Mouse (Mus musculus): ENCODE data around the gene Ephb2. TPM values are rescaled to one million over a fixed set of nuclear protein-coding genes. Genes with fewer than 3 reads are reported as not detected.

Ephb2 gene
- polyA plus RNA-seq, 1 experiment = 4.6 TPM

- no peak for DNase-seq
- H3K4me1 ChIP-seq (ENCODE audit: control insufficient read depth, insufficient read depth, low read length) = no peaks in the 10 kb centered on the region
- 50% methylated on average over 5 of the region's 5 CpGs for WGBS
- TF ChIP-seq POLR2A (IDR thresholded peaks at IDR 0.05; ENCODE audit: borderline replicate concordance, extremely low read depth, low read depth, low read length) = no peak
- no peak for TF ChIP-seq CTCF (IDR thresholded peaks at IDR 0.05; ENCODE audit: insufficient read depth, low read length)
- H3K4me3 ChIP-seq (replicated peaks; ENCODE audit: extremely low read depth, low read depth, low read length) = no peak overlapping the region
These were observed 104.0 kb downstream of the Ephb2 start for GRCm38 (mm10) chr4:136731761-136732160.

DNA sequence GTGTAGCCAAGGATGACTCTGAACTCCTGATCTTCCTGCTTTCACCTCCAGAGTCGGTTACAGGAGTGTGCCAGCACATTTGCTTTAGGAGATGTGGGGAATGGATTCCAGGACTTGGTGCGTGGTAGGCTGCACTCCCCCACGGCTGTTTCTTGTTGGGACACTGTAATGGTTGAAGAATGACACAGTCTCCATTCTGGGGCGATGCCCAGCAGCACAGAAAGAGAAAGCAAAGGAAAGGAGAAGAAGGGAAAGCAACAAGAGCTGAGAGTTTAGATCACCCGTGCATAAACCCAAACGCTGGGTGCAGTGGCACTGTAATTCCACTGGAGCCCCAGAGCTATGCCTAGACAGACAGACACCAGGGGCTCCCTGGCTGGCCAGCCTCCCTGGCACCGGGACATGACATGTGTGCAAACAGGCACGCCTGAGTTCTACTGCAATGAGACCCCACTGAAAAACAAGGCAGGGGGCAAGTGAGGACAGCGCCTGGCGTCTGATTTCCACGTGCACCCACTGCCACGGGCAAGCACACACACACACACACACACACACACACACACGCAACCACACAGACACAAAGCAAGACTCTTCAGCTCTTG, 104.7 kb downstream of the Ephb2 start:
- 62% methylated on average over 13 of the region's 13 CpGs for WGBS
- TF ChIP-seq CTCF (IDR thresholded peaks at IDR 0.05; ENCODE audit: insufficient read depth, low read length) (no peak), POLR2A (IDR thresholded peaks at IDR 0.05; ENCODE audit: borderline replicate concordance, extremely low read depth, low read depth, low read length) (no peak)

GRCm38 (mm10) chr4:136730501-136730900, 105.3 kb downstream of the Ephb2 start:
- 78% methylated on average over 9 of the region's 9 CpGs for WGBS
- H3K4me3 ChIP-seq (replicated peaks; ENCODE audit: extremely low read depth, low read depth, low read length) = no peak overlapping the region
- TF ChIP-seq POLR2A (IDR thresholded peaks at IDR 0.05; ENCODE audit: borderline replicate concordance, extremely low read depth, low read depth, low read length) (no peak), CTCF (IDR thresholded peaks at IDR 0.05; ENCODE audit: insufficient read depth, low read length) (no peak)
- H3K4me1 ChIP-seq (ENCODE audit: control insufficient read depth, insufficient read depth, low read length) = no peaks in the 10 kb centered on the region
- DNase-seq = no peak

More for the DNA sequence above, 104.7 kb downstream of the Ephb2 start:
- no peak for DNase-seq
- Histone ChIP-seq H3K4me3 (replicated peaks; ENCODE audit: extremely low read depth, low read depth, low read length) (no peak overlapping the region), H3K4me1 (ENCODE audit: control insufficient read depth, insufficient read depth, low read length) (no peaks in the 10 kb centered on the region)

- DNase-seq = no peak
- no peak overlapping the region for H3K4me3 ChIP-seq (replicated peaks; ENCODE audit: extremely low read depth, low read depth, low read length)
- no peak for TF ChIP-seq POLR2A (IDR thresholded peaks at IDR 0.05; ENCODE audit: borderline replicate concordance, extremely low read depth, low read depth, low read length)
- TF ChIP-seq CTCF (IDR thresholded peaks at IDR 0.05; ENCODE audit: insufficient read depth, low read length) = no peak
- no peaks in the 10 kb centered on the region for H3K4me1 ChIP-seq (ENCODE audit: control insufficient read depth, insufficient read depth, low read length)
- 72% methylated on average over 2 of the region's 2 CpGs for WGBS
These were observed 106.2 kb downstream of the Ephb2 start for GRCm38 (mm10) chr4:136729574-136729973.

DNA sequence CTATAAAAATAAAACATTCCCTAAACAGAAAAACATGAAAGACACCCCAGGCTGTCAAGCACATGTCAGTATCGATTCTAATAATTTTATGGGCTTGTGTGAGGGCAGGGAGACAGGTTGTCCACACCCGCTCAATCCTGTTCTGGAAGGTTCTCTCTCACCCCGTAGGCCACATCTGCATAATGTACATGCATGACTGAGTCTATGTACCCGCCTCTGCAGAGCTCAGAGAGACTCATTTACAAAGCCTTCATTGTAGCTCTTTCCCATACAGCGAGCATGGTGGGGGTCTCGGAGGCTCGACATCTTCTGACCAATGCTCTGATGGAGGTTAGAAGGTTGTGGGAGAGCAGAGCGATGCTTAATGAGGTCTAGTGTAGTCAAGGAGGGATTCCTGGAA, 108.8 kb downstream of the Ephb2 start:
- H3K4me1 ChIP-seq (ENCODE audit: control insufficient read depth, insufficient read depth, low read length) = no peaks in the 10 kb centered on the region; the same call in 1 of the 2 replicates
- no peak for DNase-seq
- no peak overlapping the region for H3K4me3 ChIP-seq (replicated peaks; ENCODE audit: extremely low read depth, low read depth, low read length)
- WGBS = 85% methylated on average over 8 of the region's 8 CpGs
- TF ChIP-seq CTCF (IDR thresholded peaks at IDR 0.05; ENCODE audit: insufficient read depth, low read length) = no peak
- TF ChIP-seq POLR2A (IDR thresholded peaks at IDR 0.05; ENCODE audit: borderline replicate concordance, extremely low read depth, low read depth, low read length) = no peak

DNA sequence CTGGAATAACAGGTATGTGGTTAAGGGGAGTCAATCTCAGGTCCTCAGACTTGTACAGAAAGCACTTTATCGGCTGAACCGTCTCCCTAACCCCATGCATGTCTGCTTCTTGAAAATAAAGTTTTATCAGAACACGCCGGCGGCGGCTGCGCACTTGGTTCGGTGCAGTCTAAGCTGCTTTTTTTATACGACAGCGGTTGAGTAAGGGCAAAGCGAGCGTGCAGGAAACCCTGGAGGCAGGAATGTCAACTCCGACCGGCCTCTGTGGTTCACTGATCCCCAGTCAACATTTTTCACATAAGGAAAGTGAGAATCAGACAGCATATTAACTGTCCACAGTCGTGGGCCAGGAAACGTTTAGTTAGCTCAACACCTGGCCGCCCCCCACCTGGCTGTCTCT, 111.1 kb downstream of the Ephb2 start:
- TF ChIP-seq POLR2A (IDR thresholded peaks at IDR 0.05; ENCODE audit: borderline replicate concordance, extremely low read depth, low read depth, low read length) (no peak), CTCF (IDR thresholded peaks at IDR 0.05; ENCODE audit: insufficient read depth, low read length) (no peak)
- 50% methylated on average over 17 of the region's 17 CpGs for WGBS
- Histone ChIP-seq H3K4me3 (replicated peaks; ENCODE audit: extremely low read depth, low read depth, low read length) (no peak overlapping the region), H3K4me1 (ENCODE audit: control insufficient read depth, insufficient read depth, low read length) (no peaks in the 10 kb centered on the region; the same call in 1 of the 2 replicates)
- DNase-seq = no peak

DNA sequence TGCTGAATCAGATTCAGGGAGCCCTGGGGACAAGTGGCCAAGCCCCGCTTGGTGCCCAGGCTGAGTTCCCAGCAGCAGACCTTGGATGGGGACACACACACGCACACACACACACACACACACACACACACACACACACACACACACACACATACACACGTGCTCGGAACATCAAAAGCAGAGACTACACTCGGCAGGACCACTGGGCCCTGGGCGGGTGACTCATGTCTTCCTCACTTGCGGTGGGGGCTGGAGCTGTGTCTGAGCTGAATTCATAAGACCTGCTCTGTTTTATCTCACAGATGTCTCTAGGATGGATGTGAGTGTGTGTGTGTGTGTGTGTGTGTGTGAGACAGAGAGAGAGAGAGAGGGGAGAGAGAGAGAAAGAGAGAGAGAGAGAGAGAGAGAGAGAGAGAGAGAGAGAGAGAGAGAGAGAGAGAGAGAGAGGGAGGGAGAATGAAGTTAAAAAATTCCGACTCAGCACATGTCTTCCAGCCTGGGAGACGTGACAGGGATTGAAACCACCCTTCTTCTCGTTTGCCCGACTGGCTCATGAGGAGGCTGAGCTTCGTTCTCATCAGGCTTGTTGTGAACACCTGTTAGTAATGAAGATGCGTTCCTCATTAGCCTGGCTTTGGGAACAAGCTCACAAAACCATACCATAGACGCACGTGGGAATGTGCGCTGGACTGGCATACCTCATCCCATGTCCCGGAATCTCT, 113.3 kb downstream of the Ephb2 start:
- 62% methylated on average over 17 of the region's 17 CpGs for WGBS
- TF ChIP-seq POLR2A (IDR thresholded peaks at IDR 0.05; ENCODE audit: borderline replicate concordance, extremely low read depth, low read depth, low read length) = no peak
- no peak for TF ChIP-seq CTCF (IDR thresholded peaks at IDR 0.05; ENCODE audit: insufficient read depth, low read length)
- H3K4me3 ChIP-seq (replicated peaks; ENCODE audit: extremely low read depth, low read depth, low read length) = no peak overlapping the region

DNA sequence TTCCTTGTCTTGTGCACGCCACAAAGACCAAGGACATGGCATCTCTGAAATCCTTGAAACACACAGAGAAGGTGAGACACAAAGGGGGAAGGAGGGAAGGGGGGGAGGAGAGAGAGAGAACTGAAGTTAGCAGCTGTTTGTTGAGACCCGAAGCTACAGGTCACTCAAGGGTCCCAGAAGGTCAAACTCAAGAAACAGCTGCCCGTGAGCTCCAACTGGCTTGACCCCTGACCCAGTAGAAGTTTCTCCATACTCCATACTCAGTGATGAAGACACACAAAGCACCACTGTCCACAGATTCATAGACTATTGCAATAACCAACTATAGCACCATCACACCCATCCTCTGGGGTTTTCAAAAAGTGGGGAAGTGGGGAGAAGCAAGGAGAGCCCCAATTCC, 113.9 kb downstream of the Ephb2 start:
- 67% methylated on average over 3 of the region's 3 CpGs for WGBS
- Histone ChIP-seq H3K4me1 (ENCODE audit: control insufficient read depth, insufficient read depth, low read length) (no peaks in the 10 kb centered on the region; the same call in 1 of the 2 replicates), H3K4me3 (replicated peaks; ENCODE audit: extremely low read depth, low read depth, low read length) (no peak overlapping the region)
- no peak for TF ChIP-seq CTCF (IDR thresholded peaks at IDR 0.05; ENCODE audit: insufficient read depth, low read length)
- TF ChIP-seq POLR2A (IDR thresholded peaks at IDR 0.05; ENCODE audit: borderline replicate concordance, extremely low read depth, low read depth, low read length) = no peak
- DNase-seq = no peak

More for the DNA sequence above, 113.3 kb downstream of the Ephb2 start:
- no peaks in the 10 kb centered on the region; the same call in 1 of the 2 replicates for H3K4me1 ChIP-seq (ENCODE audit: control insufficient read depth, insufficient read depth, low read length)
- DNase-seq = no peak

GRCm38 (mm10) chr4:136720025-136720424, 115.8 kb downstream of the Ephb2 start:
- WGBS = 63% methylated on average over 9 of the region's 9 CpGs
- TF ChIP-seq POLR2A (IDR thresholded peaks at IDR 0.05; ENCODE audit: borderline replicate concordance, extremely low read depth, low read depth, low read length) (no peak), CTCF (IDR thresholded peaks at IDR 0.05; ENCODE audit: insufficient read depth, low read length) (no peak)
- DNase-seq = no peak
- Histone ChIP-seq H3K4me3 (replicated peaks; ENCODE audit: extremely low read depth, low read depth, low read length) (no peak overlapping the region), H3K4me1 (ENCODE audit: control insufficient read depth, insufficient read depth, low read length) (no peaks in the 10 kb centered on the region; the same call in 1 of the 2 replicates)

Data from lung, adult 2 months (tissue).